Mouse (Mus musculus): ENCODE measurements at regions not wholly inside any gene's neighbourhood (a gene's known extent, or its start where the extent isn't known, plus 50 kb on each side); places are given as distances from the start of the nearest gene placed in this dataset.
A peak's percentile ranks its signal among the peaks of the same experiment; 100 is the strongest.

DNA sequence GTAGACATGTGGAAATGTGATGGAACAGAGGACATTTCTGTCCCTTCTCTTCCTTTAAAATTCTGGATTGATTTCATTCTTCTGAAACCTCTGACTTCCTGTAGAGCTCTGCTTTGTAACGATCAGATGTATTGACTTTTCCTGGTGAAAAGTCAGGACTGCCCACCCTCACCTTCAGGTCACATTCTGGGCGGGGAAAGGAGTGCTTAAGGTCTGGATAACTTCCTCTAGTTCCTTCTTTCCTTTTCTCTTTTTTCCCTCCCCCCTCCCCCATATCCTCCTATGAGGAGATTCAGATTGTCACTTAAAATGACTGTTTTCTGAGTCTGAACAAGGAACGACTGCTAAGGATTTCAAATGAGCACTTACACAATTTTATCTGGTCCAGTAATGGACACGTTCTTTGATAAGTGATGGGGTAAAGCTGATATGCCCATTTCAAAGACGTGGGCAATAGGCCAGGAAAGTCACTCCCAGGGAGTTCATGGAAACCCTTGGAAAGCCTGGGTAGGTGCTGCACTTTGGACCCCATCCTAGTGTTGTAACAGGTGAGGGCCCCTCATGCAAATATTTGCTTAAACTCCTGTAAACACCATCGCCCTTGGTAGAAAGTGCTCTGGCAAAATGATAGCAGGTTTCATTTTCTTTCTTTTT lies 186.9 kb upstream of the Marcks start:
- no peak for DNase-seq (ENCODE audit: low spot score)

DNA sequence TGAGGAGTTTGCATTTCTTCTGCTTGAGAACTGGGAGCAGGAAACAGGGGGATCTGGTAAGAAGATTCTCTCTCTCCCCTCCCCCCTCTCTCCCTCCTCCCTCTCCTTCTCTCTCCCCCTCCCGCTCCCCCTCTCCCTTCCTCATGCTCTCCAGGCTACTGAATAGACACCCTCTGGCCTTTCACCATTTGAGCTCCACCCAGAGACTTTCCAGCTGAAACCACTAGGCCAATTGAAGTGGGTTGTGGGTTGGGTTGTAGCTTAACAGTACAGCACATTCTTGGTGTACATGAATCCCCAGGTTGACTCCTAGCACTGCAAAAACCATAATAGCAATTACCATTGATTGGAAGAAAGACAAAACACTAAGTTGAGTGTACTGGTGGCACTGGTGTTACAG lies 185.0 kb upstream of the Marcks start:
- peak; percentile 41 for DNase-seq (ENCODE audit: low spot score)

GRCm38 (mm10) chr10:37322809-37323208 lies 184.1 kb upstream of the Marcks start:
- DNase-seq (ENCODE audit: low spot score) = no peak

DNA sequence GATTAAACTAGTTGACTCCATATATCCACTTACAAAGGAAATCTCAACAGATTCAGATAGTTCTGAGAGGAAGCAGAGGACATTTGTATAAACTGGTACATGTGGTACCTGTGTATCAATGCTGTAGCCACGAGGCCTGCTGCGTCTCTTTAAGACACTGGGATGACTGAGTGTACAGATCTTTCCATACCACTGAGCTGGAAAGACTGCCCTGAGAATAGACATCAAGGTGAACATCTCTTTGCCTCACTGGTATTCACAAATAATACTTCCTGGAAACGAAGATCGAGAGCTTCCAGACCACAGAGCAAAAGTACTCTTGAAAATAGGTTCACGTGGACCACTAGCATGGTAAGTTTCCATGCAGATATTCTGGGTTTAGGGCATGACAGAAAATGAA lies 183.6 kb upstream of the Marcks start:
- no peak for DNase-seq (ENCODE audit: low spot score)

GRCm38 (mm10) chr10:37321171-37321570 lies 182.5 kb upstream of the Marcks start:
- DNase-seq (ENCODE audit: low spot score) = no peak

DNA sequence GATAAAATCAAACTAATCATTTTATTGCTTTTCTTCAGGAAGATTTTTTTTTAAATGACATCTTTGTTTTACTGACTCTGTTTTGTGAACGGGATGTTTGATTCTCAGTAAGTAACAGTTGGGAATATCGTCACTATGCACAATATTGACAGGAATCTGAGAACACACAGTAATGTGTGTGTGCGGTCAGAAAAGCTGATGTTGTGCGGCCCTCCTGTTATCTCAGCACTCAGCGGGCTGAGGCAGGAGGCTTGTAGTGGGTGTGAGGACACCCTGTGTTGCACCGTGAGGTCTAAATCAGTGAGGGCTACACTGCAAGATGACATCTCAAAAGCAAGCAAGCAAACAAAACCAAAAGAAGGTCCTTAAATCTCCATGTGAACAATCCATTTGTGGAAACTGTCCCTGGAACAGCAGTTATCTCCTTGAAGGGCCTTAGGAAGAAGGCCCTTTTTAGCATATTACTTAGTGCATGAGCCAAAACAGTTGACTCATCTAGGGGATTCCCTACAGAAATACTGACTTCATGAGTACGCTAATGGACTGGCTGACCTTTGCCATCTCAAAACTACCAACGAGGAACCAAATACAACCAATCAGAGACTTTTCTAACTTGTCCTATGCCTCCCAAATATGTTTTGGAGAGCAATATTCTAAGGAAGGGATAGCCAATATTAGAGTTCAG lies 181.2 kb upstream of the Marcks start:
- no peak for DNase-seq (ENCODE audit: low spot score)

DNA sequence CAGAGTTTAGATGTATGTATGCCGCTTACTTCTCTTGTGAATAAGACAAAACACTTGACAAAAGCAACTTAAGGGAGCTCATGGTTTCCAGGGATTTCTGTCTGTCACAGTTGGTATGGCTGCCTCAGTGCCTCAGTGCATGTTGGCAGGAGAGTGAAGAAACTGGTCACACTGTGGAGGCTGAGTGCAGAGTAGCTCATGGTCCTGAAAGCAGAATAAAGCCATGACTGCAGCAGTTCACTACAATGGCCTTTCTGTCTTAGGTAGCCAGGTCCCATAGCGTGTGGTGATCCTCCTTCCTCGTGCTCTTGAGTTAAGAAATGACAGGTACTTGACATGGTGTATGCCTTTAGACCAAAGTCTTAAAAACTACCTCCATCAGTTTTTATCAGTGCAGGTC lies 178.0 kb upstream of the Marcks start:
- DNase-seq (ENCODE audit: low spot score) = no peak

- DNase-seq (ENCODE audit: low spot score) = no peak
These were observed 177.1 kb upstream of the Marcks start for GRCm38 (mm10) chr10:37315804-37316203.

GRCm38 (mm10) chr10:37314746-37315430 lies 176.2 kb upstream of the Marcks start:
- no peak for DNase-seq (ENCODE audit: low spot score)

GRCm38 (mm10) chr10:37313461-37313860 lies 174.7 kb upstream of the Marcks start:
- DNase-seq (ENCODE audit: low spot score) = no peak

GRCm38 (mm10) chr10:37310266-37310945 lies 171.7 kb upstream of the Marcks start:
- no peak for DNase-seq (ENCODE audit: low spot score)

- DNase-seq (ENCODE audit: low spot score) = peak; percentile 79
These were observed 165.9 kb upstream of the Marcks start for GRCm38 (mm10) chr10:37304656-37305055.

- DNase-seq (ENCODE audit: low spot score) = no peak
These were observed 161.6 kb upstream of the Marcks start for GRCm38 (mm10) chr10:37300181-37300889.

DNA sequence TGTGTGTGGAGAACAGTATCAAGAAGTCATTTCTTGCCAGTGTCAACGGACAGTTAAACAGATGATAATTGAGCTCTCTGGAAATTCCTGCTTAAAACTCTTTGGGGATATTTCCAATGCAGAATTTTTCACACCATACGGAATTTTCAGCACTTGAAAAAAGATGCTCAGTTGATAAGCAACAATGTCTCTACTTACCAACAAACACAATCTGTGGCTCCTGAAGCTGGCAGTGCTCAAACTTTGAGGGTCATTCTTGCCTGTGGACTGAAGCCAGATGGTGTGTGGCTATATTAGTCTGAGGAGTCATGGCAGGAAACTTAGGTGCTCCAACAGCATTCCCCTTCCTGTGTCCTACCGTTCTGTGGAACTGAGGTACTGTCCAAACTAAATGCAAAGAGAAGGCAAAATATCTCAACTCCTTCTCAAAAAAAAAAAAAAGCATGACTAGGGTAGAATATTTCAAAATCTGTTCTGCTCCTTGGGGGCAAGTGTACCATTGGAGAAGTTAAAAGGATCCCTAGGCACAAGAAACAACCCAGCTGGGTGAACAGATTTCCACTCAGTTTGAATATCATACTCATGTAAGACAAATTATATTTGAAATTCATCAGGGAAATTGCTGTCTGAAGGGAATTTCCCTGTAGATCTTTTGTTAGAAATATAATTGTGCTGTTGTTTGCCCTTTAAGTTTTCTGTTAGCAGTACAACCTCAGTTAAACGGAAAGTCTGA lies 160.1 kb upstream of the Marcks start:
- DNase-seq (ENCODE audit: low spot score) = no peak

DNA sequence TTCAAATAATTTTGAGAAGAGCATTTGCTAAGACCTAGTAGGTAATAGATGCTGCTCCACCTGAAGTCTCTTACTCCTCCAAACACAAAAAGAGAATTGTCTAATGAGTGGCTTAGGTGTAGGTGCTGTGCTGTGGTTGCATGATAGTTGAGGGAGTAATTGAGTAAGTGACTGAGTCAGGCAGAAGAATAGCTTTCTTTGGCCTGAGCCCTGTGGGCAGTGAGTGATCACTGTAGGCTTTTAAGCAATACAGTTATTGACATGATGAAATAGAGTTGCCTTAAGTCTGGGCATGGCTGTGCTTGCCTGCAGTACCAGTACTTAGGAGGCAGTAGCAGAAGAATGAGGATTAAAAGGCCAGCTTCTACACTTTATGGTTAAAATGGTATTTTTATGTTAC lies 155.5 kb upstream of the Marcks start:
- no peak for DNase-seq (ENCODE audit: low spot score)

DNA sequence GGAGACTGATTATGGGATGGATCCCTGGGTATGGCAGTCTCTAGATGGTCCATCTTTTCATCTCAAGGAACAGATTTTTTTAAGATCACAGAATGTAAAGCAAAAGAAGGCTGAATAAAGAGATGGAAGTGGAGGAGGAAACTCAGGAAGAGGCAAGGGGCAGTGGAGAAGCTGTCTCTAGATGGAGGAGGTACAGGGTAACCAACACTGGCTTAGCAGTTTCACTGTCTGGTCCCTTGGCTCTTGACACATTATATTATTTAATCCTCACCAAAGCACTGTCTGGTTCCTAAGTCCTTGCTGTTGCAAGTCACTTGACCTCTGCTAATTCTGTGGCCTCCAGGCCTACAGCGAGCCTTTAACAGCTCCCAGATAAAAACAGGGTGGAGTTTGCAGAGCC lies 154.6 kb upstream of the Marcks start:
- DNase-seq (ENCODE audit: low spot score) = no peak

DNA sequence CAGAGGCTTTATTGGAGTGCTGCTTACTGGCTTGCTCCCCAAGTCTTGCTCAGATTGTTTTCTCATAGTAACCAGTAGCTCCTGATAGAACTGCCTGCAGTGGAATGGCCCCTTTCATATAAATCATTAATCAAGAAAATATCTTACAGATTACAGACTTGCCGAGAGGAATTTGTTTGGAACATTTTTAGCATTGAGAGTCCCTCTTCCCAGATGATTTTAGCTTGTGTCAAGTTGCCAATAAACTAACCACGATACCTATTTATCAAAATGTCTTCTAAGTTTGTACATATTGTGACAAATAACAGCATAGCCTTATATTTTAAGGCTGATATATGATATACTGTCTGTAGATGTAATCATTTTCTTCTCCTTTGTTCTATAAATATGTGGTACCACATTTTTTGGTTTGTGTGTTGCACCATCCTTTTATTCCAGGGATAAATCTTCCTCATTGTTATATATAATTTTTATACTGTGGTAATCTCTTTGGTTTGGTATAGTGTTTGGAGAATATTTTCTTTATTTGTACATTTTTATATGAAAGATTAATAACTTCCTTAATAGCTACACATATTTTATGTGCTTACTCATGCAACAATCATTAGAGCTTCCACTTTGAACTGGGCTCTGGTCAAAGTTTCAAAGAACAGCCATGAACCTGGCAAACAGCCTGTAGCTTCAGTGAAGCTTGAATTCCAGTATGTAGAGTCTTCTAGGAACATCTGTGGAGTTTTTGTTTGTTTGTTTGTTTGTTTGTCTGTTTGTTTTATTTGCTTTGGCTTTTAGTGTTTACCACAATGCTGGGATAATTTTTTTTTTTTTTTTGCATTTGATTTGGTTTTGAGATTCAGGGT lies 153.1 kb upstream of the Marcks start:
- no peak for DNase-seq (ENCODE audit: low spot score)

- no peak for DNase-seq (ENCODE audit: low spot score)
These were observed 151.4 kb upstream of the Marcks start for GRCm38 (mm10) chr10:37289964-37290704.

GRCm38 (mm10) chr10:37286305-37286704 lies 147.6 kb upstream of the Marcks start:
- DNase-seq (ENCODE audit: low spot score) = no peak
